Mouse (Mus musculus): ENCODE measurements at regions not wholly inside any gene's neighbourhood (a gene's known extent, or its start where the extent isn't known, plus 50 kb on each side); places are given as distances from the start of the nearest gene placed in this dataset.

GRCm38 (mm10) chr10:12253274-12253673 lies 615.9 kb downstream of the Utrn start:
- no peak for TF ChIP-seq HCFC1 (IDR thresholded peaks at IDR 0.05; ENCODE audit: borderline replicate concordance, insufficient read depth, low read length)
- no peak for TF ChIP-seq CHD2 (IDR thresholded peaks at IDR 0.05; ENCODE audit: low read depth, low read length)
- TF ChIP-seq ZNF384 (IDR thresholded peaks at IDR 0.05; ENCODE audit: low read depth, low read length) = no peak

Data from ES-E14 (cell line).